Mouse (Mus musculus): ENCODE results near the gene Mrpl58.
"Not testable (repeated sequence)": the region's sequence is repeated elsewhere in the genome, so short reads cannot be mapped to it uniquely, and the experiment has no call there.

Gene Mrpl58

DNA sequence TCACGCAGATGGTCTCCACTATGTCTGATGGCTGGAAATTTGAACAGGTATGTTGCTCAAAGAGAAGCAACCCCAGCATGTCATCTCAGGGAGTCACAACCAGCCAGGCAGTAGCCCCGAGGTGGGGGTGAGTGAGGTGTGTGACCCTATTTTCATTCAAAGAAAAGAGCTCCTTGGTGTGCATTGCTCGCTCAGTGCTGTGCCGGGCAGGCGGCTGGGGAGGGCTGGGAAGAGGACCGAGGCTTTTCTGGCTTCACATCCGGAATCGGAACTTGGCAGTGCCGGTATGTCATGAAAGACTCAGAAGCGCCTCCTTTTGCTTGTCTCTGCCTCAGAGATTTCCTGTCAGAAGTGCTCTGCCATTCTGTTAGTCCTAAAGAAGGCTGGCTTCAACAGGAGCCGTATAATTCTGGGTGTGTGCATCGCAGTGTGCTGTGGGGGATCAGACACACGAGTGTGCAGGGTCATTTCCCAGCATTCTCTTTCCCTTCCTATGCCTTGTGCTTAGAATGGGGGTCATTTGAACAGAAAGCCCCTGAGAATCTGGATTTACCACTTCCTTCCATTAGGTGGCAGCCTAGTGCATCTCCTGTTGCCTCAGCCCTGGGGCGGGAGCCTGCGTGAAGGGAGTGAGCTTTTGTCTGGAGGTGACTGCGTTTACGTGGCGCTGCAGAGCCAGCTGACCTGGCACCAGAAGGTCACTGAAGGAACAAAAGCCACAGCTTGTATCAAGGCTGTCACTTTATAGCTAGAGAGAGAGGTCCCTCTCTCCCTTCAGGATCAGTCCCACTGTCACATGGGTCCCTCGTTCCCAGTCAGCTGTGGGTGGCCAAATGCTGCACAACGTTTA, 24.2 kb downstream of the Mrpl58 start:
- DNase-seq: peak; percentile 83

GRCm38 (mm10) chr11:115429307-115429706, 25.8 kb downstream of the Mrpl58 start:
- DNase-seq: no peak

GRCm38 (mm10) chr11:115430561-115430960, 27.0 kb downstream of the Mrpl58 start:
- no peak for DNase-seq

DNA sequence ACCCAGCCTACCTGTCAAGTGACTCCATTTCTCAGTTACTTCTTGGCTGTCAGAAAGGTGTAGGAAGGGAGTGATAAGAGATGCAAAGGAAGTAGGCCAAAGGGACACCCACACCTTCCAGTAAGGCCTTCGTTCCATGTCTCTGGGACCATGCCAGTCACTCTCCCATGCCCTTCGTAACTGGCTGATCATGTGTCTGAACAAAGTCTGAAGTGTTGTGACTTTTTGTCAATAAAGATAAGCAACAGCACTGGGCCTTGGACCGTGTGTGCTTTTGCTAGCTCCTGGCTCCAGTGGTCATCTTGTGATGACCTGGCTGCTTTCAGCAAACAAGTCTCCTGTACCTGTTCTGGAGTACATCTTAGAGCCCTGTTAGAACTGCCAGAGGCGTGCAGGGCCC, 29.3 kb downstream of the Mrpl58 start:
- DNase-seq: no peak

DNA sequence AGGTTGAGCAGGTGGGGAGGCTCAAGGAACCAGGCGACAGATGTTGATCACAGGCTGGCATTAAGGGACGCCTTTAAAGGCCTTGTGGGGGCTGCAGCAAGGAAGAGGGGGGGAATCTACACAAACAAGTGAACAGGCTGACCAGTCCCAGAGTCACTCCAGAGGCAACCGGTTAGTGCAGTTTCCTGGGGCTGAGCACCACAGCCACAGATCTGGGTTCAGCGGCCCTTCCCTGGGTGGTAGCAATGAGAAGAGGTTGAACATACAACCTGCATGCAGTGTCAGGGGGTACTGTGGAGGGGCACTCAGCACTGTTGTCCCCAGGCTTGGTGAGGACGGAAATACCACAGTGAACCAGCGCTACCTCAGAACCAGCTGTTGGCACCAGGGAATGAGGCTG, 29.8 kb downstream of the Mrpl58 start:
- no peak for DNase-seq

GRCm38 (mm10) chr11:115435596-115436337, 32.2 kb downstream of the Mrpl58 start:
- DNase-seq: no peak

GRCm38 (mm10) chr11:115437571-115438122, 34.1 kb downstream of the Mrpl58 start:
- no peak for DNase-seq

DNA sequence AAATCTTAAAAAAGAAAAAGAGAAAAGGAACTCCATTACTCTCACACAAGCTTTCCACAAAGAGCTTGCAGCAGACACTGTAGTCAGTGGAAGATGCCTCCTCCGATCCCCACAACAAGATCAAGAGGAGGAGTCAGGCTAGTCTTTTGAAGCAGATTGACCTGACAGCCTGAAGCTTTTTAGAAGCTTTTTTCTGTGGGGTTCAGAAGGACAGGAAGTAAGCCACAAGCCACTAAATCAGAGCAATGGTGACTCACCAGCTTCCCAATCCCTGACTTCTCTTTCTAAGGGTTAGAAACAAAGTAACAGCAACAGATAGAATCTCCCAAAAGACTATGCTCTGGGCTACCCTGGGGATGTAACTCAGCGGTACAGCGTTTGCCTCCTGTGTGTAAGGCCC, 35.8 kb downstream of the Mrpl58 start:
- no peak for DNase-seq

- no peak for DNase-seq
Measured at GRCm38 (mm10) chr11:115439906-115440595, 36.5 kb downstream of the Mrpl58 start, which contains the start of gene Trim80. TSS of gene Trim80 (plus strand) at chr11:115440545.

- no peak for DNase-seq
Measured at GRCm38 (mm10) chr11:115441417-115441816, 37.9 kb downstream of the Mrpl58 start.

GRCm38 (mm10) chr11:115446906-115447305, 43.4 kb downstream of the Mrpl58 start:
- DNase-seq: peak; percentile 72 to 83

DNA sequence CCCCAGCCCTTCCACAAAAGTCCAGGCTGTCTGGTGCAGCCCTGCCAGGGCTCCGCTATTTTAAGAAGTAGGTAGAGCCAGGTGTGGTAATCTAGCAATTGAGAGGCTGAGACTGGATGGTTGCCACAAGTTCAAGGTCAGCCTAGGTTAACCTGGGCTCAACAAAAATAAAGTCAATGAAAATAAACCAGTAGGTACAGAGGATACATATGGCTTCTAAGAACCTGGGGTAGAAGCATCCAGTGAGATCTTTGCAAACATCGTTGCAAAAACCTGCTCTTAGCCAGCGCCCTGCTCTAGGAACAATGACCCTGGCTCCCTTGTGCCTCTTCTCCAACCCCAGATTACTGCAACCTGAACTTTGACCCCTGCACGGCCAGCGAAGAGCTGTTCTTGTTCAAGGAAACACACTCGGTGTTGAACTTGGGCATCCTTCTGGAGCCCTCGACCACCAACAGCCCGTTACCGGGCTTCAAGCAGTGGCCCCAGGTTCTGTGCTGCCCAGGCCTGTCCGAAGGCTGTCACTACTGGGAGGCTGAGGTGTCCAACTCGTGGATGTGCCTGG, 43.9 kb downstream of the Mrpl58 start:
- DNase-seq: peak; percentile 60 to 84

- DNase-seq: peak; percentile 80 to 90
Measured at GRCm38 (mm10) chr11:115448075-115448474, 44.5 kb downstream of the Mrpl58 start.

- DNase-seq: peak; percentile 81 to 93
Measured at GRCm38 (mm10) chr11:115448998-115449397, 45.4 kb downstream of the Mrpl58 start.

- DNase-seq: peak; percentile 41 to 69
Measured at GRCm38 (mm10) chr11:115450176-115450575, 46.6 kb downstream of the Mrpl58 start.

DNA sequence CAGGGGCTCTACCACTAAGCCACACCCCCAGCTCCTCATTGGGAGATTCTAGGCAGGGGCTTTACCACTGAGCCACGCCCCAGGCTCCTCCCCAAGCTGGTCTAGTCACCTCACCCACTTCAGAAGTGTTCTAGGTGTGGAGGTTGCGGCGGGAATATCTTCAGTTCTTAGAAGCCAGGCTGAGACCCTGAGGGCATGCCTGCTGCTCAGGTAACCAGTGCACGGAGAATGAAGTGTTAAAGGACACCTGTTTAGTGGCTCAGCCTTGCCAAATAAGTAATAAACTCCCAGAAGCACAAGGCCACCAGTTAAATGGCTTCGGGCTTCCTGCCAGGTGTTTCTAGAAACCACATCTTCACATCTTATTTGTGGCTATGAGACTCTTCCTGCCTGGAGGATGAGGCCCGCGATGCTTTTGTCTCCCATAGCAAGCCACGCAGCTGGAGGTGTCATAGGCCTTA, 48.3 kb downstream of the Mrpl58 start:
- peak; percentile 38 to 65 for DNase-seq

GRCm38 (mm10) chr11:115452281-115452860, 48.8 kb downstream of the Mrpl58 start:
- DNase-seq: no peak

GRCm38 (mm10) chr11:115453306-115453705, 49.8 kb downstream of the Mrpl58 start:
- DNase-seq: peak in 1 of 2 experiments; percentile 80

GRCm38 (mm10) chr11:115454822-115455221, 51.3 kb downstream of the Mrpl58 start:
- DNase-seq: not testable (repeated sequence)

GRCm38 (mm10) chr11:115455619-115456018, 52.1 kb downstream of the Mrpl58 start:
- no peak for DNase-seq

GRCm38 (mm10) chr11:115456182-115456581, 52.6 kb downstream of the Mrpl58 start:
- DNase-seq: no peak

DNA sequence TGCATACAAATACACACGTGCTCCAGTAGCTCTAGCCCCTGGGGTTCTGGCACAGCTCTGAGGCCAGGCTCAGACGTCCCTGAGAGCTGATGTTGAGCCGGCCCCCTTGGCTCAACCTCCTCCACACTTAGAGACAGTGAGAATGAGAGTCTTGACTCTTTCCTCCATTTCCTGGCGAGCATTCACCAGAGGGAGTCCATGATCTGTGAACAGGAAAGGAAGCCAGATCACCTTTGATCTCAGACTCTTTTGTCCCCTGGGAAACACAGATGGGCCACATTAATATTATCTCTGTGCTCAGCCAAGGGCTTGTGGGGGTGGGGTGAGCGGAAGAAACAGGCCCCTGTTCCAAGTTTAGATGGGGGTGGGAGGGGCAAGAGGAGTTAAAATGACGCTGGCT, 53.9 kb downstream of the Mrpl58 start:
- DNase-seq: peak; percentile 66 to 68
